Comparison of ENCODE assay signal across 8 mouse cellular contexts in the genomic region with DNA sequence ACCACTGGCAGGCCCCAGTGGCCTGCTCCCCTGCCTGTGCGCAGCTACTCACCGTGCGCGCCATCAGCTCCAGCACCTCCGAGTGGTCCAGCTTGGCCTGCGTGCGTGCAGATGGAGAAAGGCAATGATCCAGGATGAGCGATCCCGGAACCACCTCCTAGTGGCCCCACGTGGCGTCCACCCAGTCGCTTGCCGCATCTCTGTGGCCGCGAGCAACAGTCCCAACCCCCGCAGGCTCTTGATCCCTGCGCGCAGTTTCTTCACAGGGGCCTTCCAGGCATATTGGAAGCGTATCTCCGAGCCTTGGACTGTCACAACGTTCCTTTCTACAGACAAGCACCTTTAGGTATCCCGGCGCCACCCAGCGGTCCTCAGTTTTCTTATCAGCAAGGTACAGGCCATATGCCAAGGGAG. TPM values are rescaled to one million over a fixed set of nuclear protein-coding genes. Genes with fewer than 3 reads are reported as not detected.
DNase-seq lines count a peak whose midpoint lies in the region; ATAC-seq lines count a peak whose summit lies in the region.

No protein-coding gene starts in this region.

- no peaks in the 10 kb centered on the region for H3K4me1 ChIP-seq in hindbrain, embryonic 16.5 days (ENCODE audit: control insufficient read depth, insufficient read depth, low read depth, low read length)
- H3K4me1 ChIP-seq in limb, embryonic 10.5 days, result 0 out of 2 replicates have a peak, but pooled peaks cover 3% of the 10 kb centered on the region
- no peaks in the 10 kb centered on the region for H3K4me1 ChIP-seq in neural tube, embryonic 11.5 days (ENCODE audit: control insufficient read depth, insufficient read depth, low read length)

- H3K27me3 ChIP-seq in hindbrain, embryonic 16.5 days (replicated peaks; ENCODE audit: control insufficient read depth, insufficient read depth, low read length), result no peaks in the 10 kb centered on the region; the same call in 1 of the 2 replicates
- H3K27me3 ChIP-seq in limb, embryonic 10.5 days (ENCODE audit: low read depth, poor library complexity, severe bottlenecking), result peaks cover 89% of the 10 kb centered on the region
- peaks cover 5% of the 10 kb centered on the region; the same call in 1 of the 2 replicates for H3K27me3 ChIP-seq in neural tube, embryonic 11.5 days (ENCODE audit: control insufficient read depth, insufficient read depth, low read length)

- peak overlapping the region; percentile 46 for H3K4me3 ChIP-seq in hindbrain, embryonic 16.5 days (ENCODE audit: low read length)
- H3K4me3 ChIP-seq in limb, embryonic 10.5 days, result peak overlapping the region; percentile 47
- H3K4me3 ChIP-seq in neural tube, embryonic 11.5 days (ENCODE audit: low read depth, low read length), result peak overlapping the region; percentile 23

- H3K9ac ChIP-seq in hindbrain, embryonic 16.5 days (ENCODE audit: low read depth, low read length), result peak overlapping the region; percentile 54
- H3K9ac ChIP-seq in neural tube, embryonic 11.5 days (ENCODE audit: low read length), result no peak overlapping the region

- peak; percentile 10 for DNase-seq in ovary, postnatal 36 days (ENCODE audit: low spot score)
- no peak for DNase-seq in ovary, postnatal 10 days (ENCODE audit: low spot score)
- DNase-seq in embryo, embryonic 11 days, result peak; percentile 42
- peak; percentile 31 for DNase-seq in limb, embryonic 10.5 days (ENCODE audit: low spot score)
- DNase-seq in neural tube, embryonic 11.5 days (ENCODE audit: low spot score), result peak; percentile 31
- DNase-seq in urinary bladder, postnatal 25 days (ENCODE audit: low spot score), result no peak
- no peak for DNase-seq in ovary, adult 18-20 months (ENCODE audit: low spot score)

- H3K27ac ChIP-seq in hindbrain, embryonic 16.5 days (ENCODE audit: low read depth, low read length), result peak overlapping the region; percentile 67
- H3K27ac ChIP-seq in limb, embryonic 10.5 days, result no peak overlapping the region
- no peak overlapping the region for H3K27ac ChIP-seq in neural tube, embryonic 11.5 days (ENCODE audit: low read depth, low read length)

- ATAC-seq in hindbrain, embryonic 16.5 days, result peak; percentile 95
- no peak for ATAC-seq in neural tube, embryonic 11.5 days (ENCODE audit: insufficient read depth, low FRiP score, low TSS enrichment)

- no peaks in the 10 kb centered on the region for H3K9me3 ChIP-seq in hindbrain, embryonic 16.5 days (ENCODE audit: control insufficient read depth, low read length)
- no peaks in the 10 kb centered on the region for H3K9me3 ChIP-seq in limb, embryonic 10.5 days (replicated peaks)
- H3K9me3 ChIP-seq in neural tube, embryonic 11.5 days (ENCODE audit: control insufficient read depth, low read length), result no peaks in the 10 kb centered on the region

- H3K4me2 ChIP-seq in hindbrain, embryonic 16.5 days (ENCODE audit: low read length), result peak overlapping the region; percentile 55
- H3K4me2 ChIP-seq in neural tube, embryonic 11.5 days (ENCODE audit: low read depth), result peak overlapping the region; percentile 41

- WGBS in hindbrain, embryonic 16.5 days, result 18% methylated on average over 19 of the region's 24 CpGs
- WGBS in limb, embryonic 10.5 days, result 8% methylated on average over 24 of the region's 24 CpGs
- 20% methylated on average over 24 of the region's 24 CpGs for WGBS in neural tube, embryonic 11.5 days

- H3K36me3 ChIP-seq in hindbrain, embryonic 16.5 days (ENCODE audit: control insufficient read depth, insufficient read depth, low read length), result no peaks in the 10 kb centered on the region
- no peaks in the 10 kb centered on the region for H3K36me3 ChIP-seq in limb, embryonic 10.5 days
- no peaks in the 10 kb centered on the region for H3K36me3 ChIP-seq in neural tube, embryonic 11.5 days (ENCODE audit: control insufficient read depth, insufficient read depth, low read length)

RNA-seq across cellular contexts. Expression of gene Zmat1, which starts 27.0 kb away (rescaled TPM):
- 11.5 and 11.7 TPM in 2 replicates for polyA plus RNA-seq in hindbrain, embryonic 16.5 days (2015; fragmentation: Nextera tagmentation; extraction: Ambion mirVana)
- 2.3 and 3.8 TPM in 2 replicates for polyA plus RNA-seq in limb, embryonic 10.5 days (2016; fragmentation: Nextera tagmentation; extraction: Ambion mirVana)
- 5.5 and 6.0 TPM in 2 replicates for polyA plus RNA-seq in neural tube, embryonic 11.5 days (2014; fragmentation: Nextera tagmentation; extraction: Ambion mirVana)

Comparison
In these comparisons a context has a peak if more than half of its experiments do, and no peak if none do; other contexts are left out.
1. DNase-seq: peak in ovary, postnatal 36 days (single experiment), embryo, embryonic 11 days (single experiment), limb, embryonic 10.5 days (single experiment) and neural tube, embryonic 11.5 days (single experiment); none in ovary, postnatal 10 days (single experiment), urinary bladder, postnatal 25 days (single experiment) and ovary, adult 18-20 months (single experiment).
2. Peak in every context shown above with its lines, with median percentiles within 50 percentile points of each other: H3K4me3 ChIP-seq.